In genomic region chr16:10192679-10193506, GRCm38 (mm10) we compare ENCODE assay signal across 8 mouse cellular contexts. TPM values are rescaled to one million over a fixed set of nuclear protein-coding genes. Genes with fewer than 3 reads are reported as not detected.
A peak's percentile ranks its signal among the peaks of the same experiment; 100 is the strongest.
DNase-seq lines count a peak whose midpoint lies in the region; ATAC-seq and TF ChIP-seq lines count a peak whose summit lies in the region.

TSS of gene Atf7ip2 (plus strand) at chr16:10192712.

- 0 out of 2 replicates have a peak, but pooled peaks cover 5% of the 10 kb centered on the region for H3K27me3 ChIP-seq in embryonic facial prominence, embryonic 12.5 days
- H3K27me3 ChIP-seq in intestine, postnatal 0 days (replicated peaks; ENCODE audit: control insufficient read depth, insufficient read depth, low read length), result no peaks in the 10 kb centered on the region
- H3K27me3 ChIP-seq in megakaryocyte, embryonic 14.5 days (replicated peaks), result peaks cover 23% of the 10 kb centered on the region

- WGBS in embryonic facial prominence, embryonic 12.5 days, result under 1% methylated on average over 63 of the region's 63 CpGs
- 1% methylated on average over 63 of the region's 63 CpGs for WGBS in intestine, postnatal 0 days

- intact Hi-C loops in left cerebral cortex, postnatal 14 days (cut with DNase I), result no loop called here

- no peaks in the 10 kb centered on the region for H3K36me3 ChIP-seq in embryonic facial prominence, embryonic 12.5 days
- H3K36me3 ChIP-seq in intestine, postnatal 0 days (ENCODE audit: control insufficient read depth, insufficient read depth), result no peaks in the 10 kb centered on the region
- H3K36me3 ChIP-seq in megakaryocyte, embryonic 14.5 days (replicated peaks; ENCODE audit: low read length), result no peaks in the 10 kb centered on the region

- H3K9me3 ChIP-seq in embryonic facial prominence, embryonic 12.5 days, result no peaks in the 10 kb centered on the region
- no peaks in the 10 kb centered on the region for H3K9me3 ChIP-seq in intestine, postnatal 0 days (ENCODE audit: control insufficient read depth)
- peaks cover 25% of the 10 kb centered on the region for H3K9me3 ChIP-seq in megakaryocyte, embryonic 14.5 days

- DNase-seq in brain, embryonic 18.5 days (ENCODE audit: low read depth, low spot score), result peak; percentile 58
- DNase-seq in heart, adult 11 months, result peak; percentile 99
- peak; percentile 50 to 75 for DNase-seq in left cerebral cortex, postnatal 14 days (ENCODE audit: low spot score in 2 of 2)
- DNase-seq in right cerebral cortex, postnatal 25 days, result peak; percentile 68

- H3K27ac ChIP-seq in embryonic facial prominence, embryonic 12.5 days, result no peak within 1 kb of the TSS
- H3K27ac ChIP-seq in intestine, postnatal 0 days (ENCODE audit: low read depth, low read length), result no peak within 1 kb of the TSS

- H3K4me2 ChIP-seq in embryonic facial prominence, embryonic 12.5 days (replicated peaks), result peak within 1 kb of the TSS; percentile 97
- peak within 1 kb of the TSS; percentile 98 for H3K4me2 ChIP-seq in intestine, postnatal 0 days (replicated peaks; ENCODE audit: low read depth)

- ATAC-seq in embryonic facial prominence, embryonic 12.5 days (ENCODE audit: insufficient number of reproducible peaks, insufficient read depth, low FRiP score, low TSS enrichment), result peak; percentile 97
- ATAC-seq in intestine, postnatal 0 days, result peak; percentile 94
- no peak for ATAC-seq in inflammation-experienced regulatory T-cells, adult 6 months

- peak within 1 kb of the TSS; percentile 66 for H3K9ac ChIP-seq in embryonic facial prominence, embryonic 12.5 days
- peak within 1 kb of the TSS; percentile 46 for H3K9ac ChIP-seq in intestine, postnatal 0 days (ENCODE audit: low read depth, low read length)

- H3K4me3 ChIP-seq in embryonic facial prominence, embryonic 12.5 days, result peak within 1 kb of the TSS; percentile 55
- peak within 1 kb of the TSS; percentile 55 for H3K4me3 ChIP-seq in intestine, postnatal 0 days (ENCODE audit: low read depth, low read length)
- peak within 1 kb of the TSS; percentile 83 for H3K4me3 ChIP-seq in megakaryocyte, embryonic 14.5 days (replicated peaks)

- TF ChIP-seq CTCF in intestine, postnatal 0 days (IDR thresholded peaks at IDR 0.05; ENCODE audit: low read depth), result no peak

- H3K4me1 ChIP-seq in embryonic facial prominence, embryonic 12.5 days, result peaks cover 5% of the 10 kb centered on the region; the same call in 1 of the 2 replicates
- H3K4me1 ChIP-seq in intestine, postnatal 0 days (replicated peaks; ENCODE audit: control insufficient read depth, insufficient read depth, low read length), result no peaks in the 10 kb centered on the region
- peaks cover 8% of the 10 kb centered on the region; the same call in 1 of the 2 replicates for H3K4me1 ChIP-seq in megakaryocyte, embryonic 14.5 days

RNA-seq across cellular contexts. Expression of gene Atf7ip2, which starts in this region (rescaled TPM):
- polyA plus RNA-seq in embryonic facial prominence, embryonic 12.5 days (2016; fragmentation: Nextera tagmentation; extraction: Ambion mirVana), result 1.2 and 1.7 TPM in 2 replicates
- 0.18 and 0.25 TPM in 2 replicates for polyA plus RNA-seq in intestine, postnatal 0 days (2015; fragmentation: Nextera tagmentation; extraction: Ambion mirVana)
- total RNA-seq in left cerebral cortex, postnatal 14 days (2021), result not detected
- polyA plus RNA-seq in megakaryocyte, embryonic 14.5 days (2012; ENCODE audit: insufficient read depth, low replicate concordance), result not detected in 2 replicates
- polyA plus RNA-seq in inflammation-experienced regulatory T-cells, adult 6 months (2017; shearing (Covaris generic)), result under 1 TPM in 2 of 3 experiments, not detected in 1; 0.31 to 0.47 TPM

Comparison
In these comparisons a context has a peak if more than half of its experiments do, and no peak if none do; other contexts are left out.
1. Peak in ATAC-seq, H3K4me3 ChIP-seq, H3K9ac ChIP-seq and H3K4me2 ChIP-seq in intestine, postnatal 0 days; RNA of the gene not detected or under 1 TPM.
2. Peak in DNase-seq in left cerebral cortex, postnatal 14 days; RNA of the gene not detected or under 1 TPM.